Mouse (Mus musculus): ENCODE results near the gene Rcor2. TPM values are rescaled to one million over a fixed set of nuclear protein-coding genes. Genes with fewer than 3 reads are reported as not detected.

The Rcor2 gene
- 3.6 and 4.1 TPM in 2 replicates for polyA plus RNA-seq (2012; rRNA removed)

- Histone ChIP-seq H3K4me1 (ENCODE audit: control insufficient read depth, insufficient read depth, low read length) (peaks cover 22% of the 10 kb centered on the region), H3K4me3 (ENCODE audit: control insufficient read depth, low read depth, low read length) (peak within 1 kb of the TSS; percentile 86), H3K27me3 (ENCODE audit: control insufficient read depth, insufficient read depth, low read length) (no peaks in the 10 kb centered on the region), H3K27ac (ENCODE audit: control insufficient read depth, insufficient read depth, low read depth, low read length) (no peak within 1 kb of the TSS), H3K36me3 (ENCODE audit: control insufficient read depth, insufficient read depth, low read length) (no peaks in the 10 kb centered on the region)
- TF ChIP-seq CTCF (IDR thresholded peaks at IDR 0.05; ENCODE audit: control insufficient read depth, insufficient read depth, insufficient replicate concordance, low read depth, low read length) (no peak), POLR2A (IDR thresholded peaks at IDR 0.05; ENCODE audit: control insufficient read depth, low read depth, low read length) (no peak)
These were observed at the start of gene Rcor2 for GRCm38 (mm10) chr19:7267091-7267741. TSS of gene Rcor2 (plus strand) at chr19:7267325.

DNA sequence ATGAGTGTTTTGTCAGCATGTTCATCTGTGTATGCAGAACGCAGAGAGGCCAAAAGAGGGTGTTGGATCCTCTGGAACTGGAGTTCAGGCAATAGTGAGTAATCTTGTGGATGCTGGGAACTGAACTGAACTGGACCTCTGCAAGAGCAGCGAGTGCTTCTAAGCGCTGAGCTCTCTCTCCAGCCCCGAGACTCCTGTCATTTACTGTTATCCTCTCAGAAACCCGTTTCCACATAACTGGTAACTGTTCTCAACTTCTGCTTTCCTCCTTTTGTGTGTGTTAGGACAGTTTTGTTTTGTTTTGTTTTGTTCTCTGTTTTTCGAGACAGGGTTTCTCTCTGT is 49.2 kb upstream of the Rcor2 start:
- Histone ChIP-seq H3K4me3 (ENCODE audit: control insufficient read depth, low read depth, low read length) (peak overlapping the region; percentile 100), H3K27ac (ENCODE audit: control insufficient read depth, insufficient read depth, low read depth, low read length) (peak overlapping the region; percentile 98), H3K4me1 (ENCODE audit: control insufficient read depth, insufficient read depth, low read length) (peaks cover 11% of the 10 kb centered on the region), H3K27me3 (ENCODE audit: control insufficient read depth, insufficient read depth, low read length) (no peaks in the 10 kb centered on the region), H3K36me3 (ENCODE audit: control insufficient read depth, insufficient read depth, low read length) (no peaks in the 10 kb centered on the region)
- TF ChIP-seq POLR2A (IDR thresholded peaks at IDR 0.05; ENCODE audit: control insufficient read depth, low read depth, low read length) (no peak), CTCF (IDR thresholded peaks at IDR 0.05; ENCODE audit: control insufficient read depth, insufficient read depth, insufficient replicate concordance, low read depth, low read length) (no peak)

DNA sequence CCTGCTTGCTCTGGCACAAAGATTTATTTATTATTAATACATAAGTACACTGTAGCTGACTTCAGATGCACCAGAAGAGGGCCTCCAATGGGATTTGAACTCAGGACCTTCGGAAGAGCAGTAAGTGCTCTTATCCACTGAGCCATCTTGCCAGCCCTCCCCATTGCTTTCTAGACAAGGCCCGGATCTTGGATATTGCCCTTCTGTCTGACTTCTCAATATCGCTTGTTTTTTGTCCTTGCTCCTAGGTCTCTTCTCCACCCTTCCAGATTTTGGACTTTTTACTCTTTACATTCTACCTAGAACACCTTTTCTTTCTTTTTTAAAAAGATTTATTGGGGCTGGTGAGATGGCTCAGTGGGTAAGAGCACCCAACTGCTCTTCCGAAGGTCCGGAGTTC is 48.4 kb upstream of the Rcor2 start:
- peak overlapping the region; percentile 36; the same call in 1 of the 2 replicates for H3K4me3 ChIP-seq (ENCODE audit: control insufficient read depth, low read depth, low read length)
- H3K27me3 ChIP-seq (ENCODE audit: control insufficient read depth, insufficient read depth, low read length) = no peaks in the 10 kb centered on the region
- no peak overlapping the region for H3K27ac ChIP-seq (ENCODE audit: control insufficient read depth, insufficient read depth, low read depth, low read length)
- no peaks in the 10 kb centered on the region for H3K36me3 ChIP-seq (ENCODE audit: control insufficient read depth, insufficient read depth, low read length)
- TF ChIP-seq CTCF (IDR thresholded peaks at IDR 0.05; ENCODE audit: control insufficient read depth, insufficient read depth, insufficient replicate concordance, low read depth, low read length) (no peak), POLR2A (IDR thresholded peaks at IDR 0.05; ENCODE audit: control insufficient read depth, low read depth, low read length) (no peak)
- H3K4me1 ChIP-seq (ENCODE audit: control insufficient read depth, insufficient read depth, low read length) = peaks cover 11% of the 10 kb centered on the region

- Histone ChIP-seq H3K36me3 (ENCODE audit: control insufficient read depth, insufficient read depth, low read length) (no peaks in the 10 kb centered on the region), H3K27ac (ENCODE audit: control insufficient read depth, insufficient read depth, low read depth, low read length) (no peak overlapping the region), H3K4me1 (ENCODE audit: control insufficient read depth, insufficient read depth, low read length) (peaks cover 3% of the 10 kb centered on the region; the same call in 1 of the 2 replicates), H3K27me3 (ENCODE audit: control insufficient read depth, insufficient read depth, low read length) (no peaks in the 10 kb centered on the region), H3K4me3 (ENCODE audit: control insufficient read depth, low read depth, low read length) (no peak overlapping the region)
- TF ChIP-seq CTCF (IDR thresholded peaks at IDR 0.05; ENCODE audit: control insufficient read depth, insufficient read depth, insufficient replicate concordance, low read depth, low read length) (no peak), POLR2A (IDR thresholded peaks at IDR 0.05; ENCODE audit: control insufficient read depth, low read depth, low read length) (no peak)
These were observed 44.9 kb upstream of the Rcor2 start for GRCm38 (mm10) chr19:7222196-7222595.

- Histone ChIP-seq H3K4me3 (ENCODE audit: control insufficient read depth, low read depth, low read length) (no peak overlapping the region), H3K4me1 (ENCODE audit: control insufficient read depth, insufficient read depth, low read length) (peaks cover 2% of the 10 kb centered on the region; the same call in 1 of the 2 replicates), H3K27me3 (ENCODE audit: control insufficient read depth, insufficient read depth, low read length) (no peaks in the 10 kb centered on the region), H3K36me3 (ENCODE audit: control insufficient read depth, insufficient read depth, low read length) (peaks cover 2% of the 10 kb centered on the region; the same call in 1 of the 2 replicates), H3K27ac (ENCODE audit: control insufficient read depth, insufficient read depth, low read depth, low read length) (no peak overlapping the region)
- TF ChIP-seq CTCF (IDR thresholded peaks at IDR 0.05; ENCODE audit: control insufficient read depth, insufficient read depth, insufficient replicate concordance, low read depth, low read length) (no peak; the same call in 1 of the 2 replicates), POLR2A (IDR thresholded peaks at IDR 0.05; ENCODE audit: control insufficient read depth, low read depth, low read length) (no peak)
These were observed 43.6 kb upstream of the Rcor2 start for GRCm38 (mm10) chr19:7223488-7223887.

DNA sequence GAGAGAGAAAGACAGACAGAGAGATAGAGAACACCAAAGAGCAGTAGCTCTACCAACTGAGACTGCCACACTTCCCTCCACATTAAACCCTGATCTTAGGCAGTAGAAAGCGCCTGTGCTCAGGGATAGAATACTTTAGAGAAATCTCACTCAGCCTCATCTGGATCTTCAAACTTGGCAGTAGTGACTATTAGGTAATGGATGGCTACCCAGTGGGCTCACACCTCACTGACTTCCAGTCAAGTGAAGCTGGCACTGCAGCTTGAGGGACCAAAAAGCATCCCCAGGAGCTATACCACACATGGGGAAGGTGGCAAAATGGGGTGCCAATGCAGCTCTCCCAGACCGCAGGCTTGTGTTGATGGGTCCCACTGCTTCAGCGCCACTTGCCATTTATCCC is 42.9 kb upstream of the Rcor2 start:
- peaks cover 2% of the 10 kb centered on the region; the same call in 1 of the 2 replicates for H3K4me1 ChIP-seq (ENCODE audit: control insufficient read depth, insufficient read depth, low read length)
- H3K27ac ChIP-seq (ENCODE audit: control insufficient read depth, insufficient read depth, low read depth, low read length) = no peak overlapping the region
- TF ChIP-seq CTCF (IDR thresholded peaks at IDR 0.05; ENCODE audit: control insufficient read depth, insufficient read depth, insufficient replicate concordance, low read depth, low read length) = no peak
- no peak for TF ChIP-seq POLR2A (IDR thresholded peaks at IDR 0.05; ENCODE audit: control insufficient read depth, low read depth, low read length)
- H3K27me3 ChIP-seq (ENCODE audit: control insufficient read depth, insufficient read depth, low read length) = no peaks in the 10 kb centered on the region
- H3K36me3 ChIP-seq (ENCODE audit: control insufficient read depth, insufficient read depth, low read length) = peaks cover 2% of the 10 kb centered on the region; the same call in 1 of the 2 replicates
- no peak overlapping the region for H3K4me3 ChIP-seq (ENCODE audit: control insufficient read depth, low read depth, low read length)

DNA sequence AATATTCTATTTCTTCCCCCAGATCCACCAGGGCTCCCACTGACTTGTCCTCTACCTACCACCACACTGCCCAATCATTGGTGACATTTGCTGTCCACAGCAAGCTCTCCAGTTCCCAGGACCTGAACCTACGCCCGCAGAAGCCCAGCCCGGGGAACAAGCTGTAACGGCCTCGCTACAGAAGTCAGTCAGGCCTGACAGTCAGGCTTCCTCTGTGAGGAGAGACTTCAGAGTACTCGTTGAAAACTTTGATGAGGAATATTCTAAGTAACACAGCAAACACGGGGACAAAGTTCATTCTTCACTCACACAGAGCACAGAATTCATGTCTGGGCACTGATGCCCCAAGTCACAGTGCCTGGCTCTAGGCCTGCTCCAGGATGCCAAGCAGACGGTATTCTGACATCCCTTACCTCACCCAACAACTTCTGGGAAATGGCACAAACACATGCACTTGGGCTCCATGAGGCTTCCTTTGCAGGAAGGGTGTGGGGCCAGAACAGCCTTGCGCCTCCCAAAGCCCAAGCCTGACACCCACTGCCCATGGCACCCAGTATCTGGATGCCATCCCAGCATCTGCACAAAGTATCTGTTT is 41.9 kb upstream of the Rcor2 start:
- H3K27me3 ChIP-seq (ENCODE audit: control insufficient read depth, insufficient read depth, low read length) = no peaks in the 10 kb centered on the region
- H3K27ac ChIP-seq (ENCODE audit: control insufficient read depth, insufficient read depth, low read depth, low read length) = no peak overlapping the region
- H3K36me3 ChIP-seq (ENCODE audit: control insufficient read depth, insufficient read depth, low read length) = peaks cover 2% of the 10 kb centered on the region
- peaks cover 2% of the 10 kb centered on the region; the same call in 1 of the 2 replicates for H3K4me1 ChIP-seq (ENCODE audit: control insufficient read depth, insufficient read depth, low read length)
- TF ChIP-seq CTCF (IDR thresholded peaks at IDR 0.05; ENCODE audit: control insufficient read depth, insufficient read depth, insufficient replicate concordance, low read depth, low read length) = no peak
- no peak for TF ChIP-seq POLR2A (IDR thresholded peaks at IDR 0.05; ENCODE audit: control insufficient read depth, low read depth, low read length)
- no peak overlapping the region for H3K4me3 ChIP-seq (ENCODE audit: control insufficient read depth, low read depth, low read length)
